Mouse (Mus musculus): ENCODE data around the gene Ppp2r5a. TPM values are rescaled to one million over a fixed set of nuclear protein-coding genes. Genes with fewer than 3 reads are reported as not detected.

Ppp2r5a gene
- polyA plus RNA-seq, 1 experiment from 2014 or later, result 12.6 TPM

GRCm38 (mm10) chr1:191316818-191317217 is 86.3 kb downstream of the Ppp2r5a start:
- WGBS, result 81% methylated on average over 8 of the region's 8 CpGs
- no peaks in the 10 kb centered on the region for H3K9me3 ChIP-seq (ENCODE audit: control insufficient read depth, low read length)
- H3K36me3 ChIP-seq (replicated peaks; ENCODE audit: control insufficient read depth, insufficient read depth), result no peaks in the 10 kb centered on the region
- peak overlapping the region; percentile 59 for H3K4me3 ChIP-seq (replicated peaks; ENCODE audit: low read length)
- ATAC-seq (ENCODE audit: low FRiP score) (no peak), DNase-seq (ENCODE audit: low spot score) (no peak)
- H3K27me3 ChIP-seq (ENCODE audit: control insufficient read depth, insufficient read depth, low read length), result no peaks in the 10 kb centered on the region
- H3K4me2 ChIP-seq (replicated peaks), result peak overlapping the region; percentile 69
- H3K9ac ChIP-seq, result 0 out of 2 replicates have a peak overlapping the region, but pooled peaks have one; percentile 83
- no peak overlapping the region for H3K27ac ChIP-seq
- H3K4me1 ChIP-seq (replicated peaks; ENCODE audit: control insufficient read depth, insufficient read depth, low read length), result peaks cover 6% of the 10 kb centered on the region

DNA sequence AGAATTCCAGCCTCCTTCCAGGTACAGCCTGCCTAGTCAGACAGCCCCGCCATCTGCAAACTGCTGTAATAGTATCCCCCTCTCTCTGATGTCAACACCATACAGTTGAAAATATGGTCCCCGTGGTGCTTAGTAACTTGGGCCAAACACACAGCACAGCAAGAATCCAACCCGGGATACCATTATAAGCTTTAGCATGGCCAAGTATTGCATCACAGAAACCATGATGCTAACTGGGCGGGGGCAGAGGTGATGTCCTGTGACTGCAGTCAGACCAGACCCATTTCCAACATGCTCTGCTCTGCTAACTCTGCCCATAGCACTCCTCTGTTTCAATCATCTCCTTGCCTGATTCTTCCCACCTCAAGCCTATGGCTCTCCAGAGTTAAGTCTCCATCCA is 89.1 kb downstream of the Ppp2r5a start:
- DNase-seq (ENCODE audit: low spot score), result no peak
- Histone ChIP-seq H3K27ac (no peak overlapping the region), H3K4me3 (replicated peaks; ENCODE audit: low read length) (no peak overlapping the region), H3K9me3 (ENCODE audit: control insufficient read depth, low read length) (no peaks in the 10 kb centered on the region), H3K36me3 (replicated peaks; ENCODE audit: control insufficient read depth, insufficient read depth) (no peaks in the 10 kb centered on the region), H3K4me2 (replicated peaks) (no peak overlapping the region), H3K27me3 (ENCODE audit: control insufficient read depth, insufficient read depth, low read length) (no peaks in the 10 kb centered on the region), H3K4me1 (replicated peaks; ENCODE audit: control insufficient read depth, insufficient read depth, low read length) (peaks cover 6% of the 10 kb centered on the region), H3K9ac (no peak overlapping the region)
- 81% methylated on average over 4 of the region's 4 CpGs for WGBS
- ATAC-seq (ENCODE audit: low FRiP score), result no peak

DNA sequence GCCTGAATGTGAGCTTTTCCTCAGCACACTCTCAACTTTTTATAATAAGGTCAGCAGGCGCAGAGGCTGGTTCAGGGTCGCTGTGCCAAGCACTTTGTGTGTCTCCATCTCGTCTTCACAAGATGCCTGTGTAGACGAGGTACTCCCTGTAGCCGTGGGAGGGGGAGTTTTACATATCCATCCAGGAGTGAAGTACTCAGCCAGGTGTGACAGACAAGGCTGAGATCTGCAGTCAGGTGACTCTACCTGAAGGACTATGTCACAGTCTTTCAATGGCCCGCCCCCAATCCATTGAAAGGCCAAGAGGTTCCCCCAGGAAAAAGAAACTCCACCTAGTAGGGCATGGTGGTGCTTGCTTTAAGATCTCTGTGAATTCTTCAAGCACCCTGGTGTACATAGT is 89.9 kb downstream of the Ppp2r5a start:
- Histone ChIP-seq H3K9ac (no peak overlapping the region), H3K4me3 (replicated peaks; ENCODE audit: low read length) (peak overlapping the region; percentile 37; the same call in 1 of the 2 replicates), H3K4me1 (replicated peaks; ENCODE audit: control insufficient read depth, insufficient read depth, low read length) (peaks cover 6% of the 10 kb centered on the region), H3K9me3 (ENCODE audit: control insufficient read depth, low read length) (no peaks in the 10 kb centered on the region), H3K36me3 (replicated peaks; ENCODE audit: control insufficient read depth, insufficient read depth) (peaks cover 2% of the 10 kb centered on the region; the same call in 1 of the 2 replicates), H3K4me2 (replicated peaks) (peak overlapping the region; percentile 45), H3K27ac (no peak overlapping the region), H3K27me3 (ENCODE audit: control insufficient read depth, insufficient read depth, low read length) (no peaks in the 10 kb centered on the region)
- WGBS, result 69% methylated on average over 6 of the region's 6 CpGs
- ATAC-seq (ENCODE audit: low FRiP score), result no peak
- DNase-seq (ENCODE audit: low spot score), result no peak

GRCm38 (mm10) chr1:191312513-191312941 is 90.5 kb downstream of the Ppp2r5a start:
- Histone ChIP-seq H3K27me3 (ENCODE audit: control insufficient read depth, insufficient read depth, low read length) (no peaks in the 10 kb centered on the region), H3K4me1 (replicated peaks; ENCODE audit: control insufficient read depth, insufficient read depth, low read length) (peaks cover 6% of the 10 kb centered on the region), H3K4me3 (replicated peaks; ENCODE audit: low read length) (peak overlapping the region; percentile 37), H3K36me3 (replicated peaks; ENCODE audit: control insufficient read depth, insufficient read depth) (peaks cover 7% of the 10 kb centered on the region; the same call in 1 of the 2 replicates), H3K27ac (no peak overlapping the region), H3K9ac (peak overlapping the region; percentile 48; the same call in 1 of the 2 replicates), H3K4me2 (replicated peaks) (peak overlapping the region; percentile 45), H3K9me3 (ENCODE audit: control insufficient read depth, low read length) (no peaks in the 10 kb centered on the region)
- 2% methylated on average over 14 of the region's 14 CpGs for WGBS
- DNase-seq (ENCODE audit: low spot score) (peak; percentile 82), ATAC-seq (ENCODE audit: low FRiP score) (peak; percentile 80)

DNA sequence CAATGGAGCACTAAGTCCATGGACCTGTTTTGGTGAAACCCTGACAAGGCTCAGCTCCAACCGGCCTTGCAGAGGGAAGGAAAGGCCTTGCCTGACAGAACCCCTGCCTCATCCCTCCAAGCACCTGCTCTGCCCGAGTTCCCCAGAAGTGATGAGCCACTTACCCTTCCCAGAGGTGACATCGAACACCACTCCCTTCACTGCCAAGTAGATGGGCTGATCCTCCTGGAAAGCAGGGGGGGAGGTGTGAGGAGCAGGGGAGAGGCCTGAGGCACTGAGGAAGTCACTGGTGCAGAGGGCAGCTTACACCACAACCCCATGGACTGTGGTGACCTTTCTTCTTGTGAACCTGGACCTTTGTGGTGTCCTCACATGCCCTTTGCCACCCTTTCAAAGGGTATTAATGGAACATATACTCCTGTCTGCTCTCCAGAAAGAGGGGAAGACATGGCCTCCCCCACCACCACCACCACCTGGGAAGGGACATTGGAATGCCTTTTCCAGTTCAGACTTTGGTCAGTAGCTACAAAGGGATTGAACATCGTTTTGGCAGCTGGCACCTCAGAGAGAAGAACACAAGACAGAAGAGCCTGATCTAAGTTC is 91.7 kb downstream of the Ppp2r5a start:
- WGBS, result 76% methylated on average over 4 of the region's 4 CpGs
- no peak overlapping the region for H3K4me3 ChIP-seq (replicated peaks; ENCODE audit: low read length)
- H3K4me2 ChIP-seq (replicated peaks), result no peak overlapping the region

GRCm38 (mm10) chr1:191307766-191308455 is 95.2 kb downstream of the Ppp2r5a start:
- DNase-seq (ENCODE audit: low spot score) (no peak), ATAC-seq (ENCODE audit: low FRiP score) (no peak)
- no peaks in the 10 kb centered on the region for H3K27me3 ChIP-seq (ENCODE audit: control insufficient read depth, insufficient read depth, low read length)
- no peak overlapping the region for H3K27ac ChIP-seq
- H3K9ac ChIP-seq, result no peak overlapping the region
- no peaks in the 10 kb centered on the region for H3K9me3 ChIP-seq (ENCODE audit: control insufficient read depth, low read length)
- WGBS, result 82% methylated on average over 9 of the region's 9 CpGs
- peaks cover 17% of the 10 kb centered on the region for H3K36me3 ChIP-seq (replicated peaks; ENCODE audit: control insufficient read depth, insufficient read depth)
- H3K4me2 ChIP-seq (replicated peaks), result no peak overlapping the region
- no peaks in the 10 kb centered on the region for H3K4me1 ChIP-seq (replicated peaks; ENCODE audit: control insufficient read depth, insufficient read depth, low read length)
- no peak overlapping the region for H3K4me3 ChIP-seq (replicated peaks; ENCODE audit: low read length)

More for the DNA sequence above, 91.7 kb downstream of the Ppp2r5a start:
- no peak for DNase-seq (ENCODE audit: low spot score)
- Histone ChIP-seq H3K27me3 (ENCODE audit: control insufficient read depth, insufficient read depth, low read length) (no peaks in the 10 kb centered on the region), H3K27ac (no peak overlapping the region), H3K36me3 (replicated peaks; ENCODE audit: control insufficient read depth, insufficient read depth) (peaks cover 13% of the 10 kb centered on the region), H3K4me1 (replicated peaks; ENCODE audit: control insufficient read depth, insufficient read depth, low read length) (no peaks in the 10 kb centered on the region), H3K9ac (no peak overlapping the region), H3K9me3 (ENCODE audit: control insufficient read depth, low read length) (no peaks in the 10 kb centered on the region)
- no peak for ATAC-seq (ENCODE audit: low FRiP score)

DNA sequence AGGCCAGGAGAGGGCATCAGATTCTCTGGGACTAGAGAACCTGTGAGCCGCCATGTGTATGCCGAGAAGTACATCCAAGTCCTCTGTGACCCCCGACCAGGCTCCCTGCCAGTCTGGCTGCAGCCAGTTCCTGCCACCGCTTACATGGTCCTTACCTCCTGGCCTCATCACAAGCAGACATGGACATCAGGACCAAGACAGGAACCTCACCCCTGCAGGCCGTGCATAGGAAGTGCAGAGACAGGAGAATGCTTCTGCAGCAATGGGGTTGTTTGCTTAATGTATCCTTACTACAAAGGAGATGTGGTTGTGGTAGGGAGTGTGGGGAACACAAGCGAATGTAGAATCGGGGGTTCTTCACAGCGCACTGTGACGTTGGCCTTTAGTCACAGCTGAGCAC is 96.8 kb downstream of the Ppp2r5a start:
- no peaks in the 10 kb centered on the region for H3K27me3 ChIP-seq (ENCODE audit: control insufficient read depth, insufficient read depth, low read length)
- H3K9me3 ChIP-seq (ENCODE audit: control insufficient read depth, low read length), result no peaks in the 10 kb centered on the region
- H3K4me3 ChIP-seq (replicated peaks; ENCODE audit: low read length), result no peak overlapping the region
- H3K27ac ChIP-seq, result no peak overlapping the region
- WGBS, result 92% methylated on average over 9 of the region's 9 CpGs
- DNase-seq (ENCODE audit: low spot score) (no peak), ATAC-seq (ENCODE audit: low FRiP score) (no peak)
- no peak overlapping the region for H3K4me2 ChIP-seq (replicated peaks)
- H3K36me3 ChIP-seq (replicated peaks; ENCODE audit: control insufficient read depth, insufficient read depth), result peaks cover 17% of the 10 kb centered on the region
- H3K9ac ChIP-seq, result no peak overlapping the region
- no peaks in the 10 kb centered on the region for H3K4me1 ChIP-seq (replicated peaks; ENCODE audit: control insufficient read depth, insufficient read depth, low read length)

DNA sequence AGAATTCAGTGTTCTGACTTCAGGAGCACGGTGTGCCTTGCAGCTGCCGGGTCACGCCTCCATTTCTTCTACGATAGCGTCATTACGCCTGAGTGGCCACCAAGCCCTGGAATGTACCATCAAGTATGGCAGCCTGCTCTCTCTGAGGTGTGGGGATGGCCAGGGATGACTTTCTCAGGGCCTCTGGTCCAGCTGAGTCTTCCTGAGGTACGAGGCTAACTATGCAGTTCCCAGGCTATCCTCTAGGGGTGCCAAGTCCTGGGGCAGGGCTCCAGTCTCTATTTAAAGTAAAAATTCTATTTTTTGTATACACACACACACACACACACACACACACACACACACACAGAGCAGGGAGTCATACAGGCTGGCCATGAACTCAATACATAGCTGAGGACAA is 97.5 kb downstream of the Ppp2r5a start:
- DNase-seq (ENCODE audit: low spot score) (no peak), ATAC-seq (ENCODE audit: low FRiP score) (no peak)
- Histone ChIP-seq H3K27me3 (ENCODE audit: control insufficient read depth, insufficient read depth, low read length) (no peaks in the 10 kb centered on the region), H3K4me1 (replicated peaks; ENCODE audit: control insufficient read depth, insufficient read depth, low read length) (no peaks in the 10 kb centered on the region), H3K36me3 (replicated peaks; ENCODE audit: control insufficient read depth, insufficient read depth) (peaks cover 17% of the 10 kb centered on the region), H3K4me2 (replicated peaks) (no peak overlapping the region), H3K9me3 (ENCODE audit: control insufficient read depth, low read length) (no peaks in the 10 kb centered on the region), H3K27ac (no peak overlapping the region), H3K9ac (no peak overlapping the region), H3K4me3 (replicated peaks; ENCODE audit: low read length) (no peak overlapping the region)
- WGBS, result 66% methylated on average over 7 of the region's 7 CpGs

DNA sequence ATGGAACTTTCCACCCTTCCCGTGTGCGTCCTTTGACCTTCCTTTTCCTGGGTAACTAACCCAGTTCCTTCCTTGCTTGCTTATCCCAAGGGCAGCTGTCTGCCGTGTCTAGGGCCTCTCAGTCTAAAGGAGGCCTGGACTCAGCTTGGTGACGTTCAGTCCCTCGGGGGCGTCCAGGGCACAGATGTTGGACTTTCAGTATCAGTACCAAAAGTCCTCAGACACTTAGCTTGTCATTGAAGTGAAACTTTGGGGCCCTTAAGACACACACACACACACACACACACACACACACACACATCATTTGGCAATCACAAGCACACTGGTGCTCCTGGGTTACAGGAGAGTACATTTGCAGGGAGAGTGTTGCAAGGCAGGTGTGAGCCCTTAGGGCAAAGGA is 98.9 kb downstream of the Ppp2r5a start:
- no peak overlapping the region for H3K4me3 ChIP-seq (replicated peaks; ENCODE audit: low read length)
- H3K4me2 ChIP-seq (replicated peaks), result no peak overlapping the region
- no peak overlapping the region for H3K27ac ChIP-seq
- H3K27me3 ChIP-seq (ENCODE audit: control insufficient read depth, insufficient read depth, low read length), result no peaks in the 10 kb centered on the region
- DNase-seq (ENCODE audit: low spot score) (no peak), ATAC-seq (ENCODE audit: low FRiP score) (no peak)
- H3K9ac ChIP-seq, result no peak overlapping the region
- WGBS, result 57% methylated on average over 6 of the region's 6 CpGs
- H3K9me3 ChIP-seq (ENCODE audit: control insufficient read depth, low read length), result no peaks in the 10 kb centered on the region
- H3K4me1 ChIP-seq (replicated peaks; ENCODE audit: control insufficient read depth, insufficient read depth, low read length), result no peaks in the 10 kb centered on the region
- H3K36me3 ChIP-seq (replicated peaks; ENCODE audit: control insufficient read depth, insufficient read depth), result peaks cover 17% of the 10 kb centered on the region

Data from hindbrain, embryonic 14.5 days (tissue).